Mouse (Mus musculus) cortical plate, adult 2 months (tissue): ENCODE measurements at regions not wholly inside any gene's neighbourhood (a gene's known extent, or its start where the extent isn't known, plus 50 kb on each side); places are given as distances from the start of the nearest gene placed in this dataset.

Experiments
- CTCF ChIP-seq: fragments of 200-500 bp; IDR thresholded peaks from 2 replicates; pipeline ENCODE4 v1.5.1; 2011; ENCODE audit warnings: mild to moderate bottlenecking, control low read depth, low read length; ENCODE audit not compliant: insufficient read depth; ENCODE audit errors: extremely low read depth
- POLR2A ChIP-seq: fragments of 200-500 bp; IDR thresholded peaks from 2 replicates; pipeline ENCODE4 v1.6.1; 2011; ENCODE audit warnings: mild to moderate bottlenecking, low read length, control low read depth; ENCODE audit not compliant: insufficient read depth; ENCODE audit errors: extremely low read depth

DNA sequence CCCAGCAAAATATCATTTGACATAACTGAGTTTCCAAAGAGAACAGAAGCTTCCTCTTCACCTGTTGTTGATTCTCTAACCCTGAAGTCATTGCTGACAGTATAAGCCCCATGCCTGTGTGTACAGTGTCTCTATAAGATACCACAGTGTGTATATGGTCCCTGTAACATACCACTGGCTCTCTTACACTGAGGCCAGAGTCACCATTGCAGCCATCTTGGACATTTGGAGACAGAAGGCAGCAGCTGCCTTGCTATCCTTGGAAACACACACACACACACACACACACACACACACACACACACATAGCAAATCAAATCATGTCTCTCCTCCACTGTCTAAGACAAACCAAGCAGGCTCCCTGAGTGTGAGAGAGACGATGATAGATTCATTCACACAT lies 192.9 kb downstream of the Ackr3 start:
- TF ChIP-seq CTCF = no peak
- no peak for TF ChIP-seq POLR2A
